Mouse (Mus musculus): Measurements from ENCODE around the gene Phactr4.

The Phactr4 gene

DNA sequence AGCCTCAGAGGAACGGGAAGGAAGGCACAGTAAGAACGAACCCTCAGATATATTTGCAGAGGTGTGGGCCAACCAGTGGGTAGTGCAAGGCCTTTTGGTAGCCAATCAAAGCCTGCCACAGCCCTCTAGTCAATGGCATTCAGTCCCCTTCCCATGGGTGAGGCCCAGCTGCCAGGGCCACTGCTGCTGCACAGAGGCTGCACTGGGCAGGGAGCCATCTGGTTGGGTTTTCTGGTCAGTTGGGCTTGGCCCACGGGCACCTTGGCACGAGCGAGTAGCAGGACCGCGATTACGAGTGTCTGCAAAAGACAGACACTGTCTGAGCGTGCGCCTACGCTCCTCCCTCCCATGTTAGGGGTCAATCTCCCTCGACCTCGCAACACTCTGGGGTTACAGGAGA, 83.3 kb downstream of the Phactr4 start:
- peak; percentile 81 for DNase-seq (ENCODE audit: inconsistent ontology term)

- no peak for DNase-seq (ENCODE audit: inconsistent ontology term)
Observed at GRCm38 (mm10) chr4:132332880-132333279, 89.4 kb downstream of the Phactr4 start.

DNA sequence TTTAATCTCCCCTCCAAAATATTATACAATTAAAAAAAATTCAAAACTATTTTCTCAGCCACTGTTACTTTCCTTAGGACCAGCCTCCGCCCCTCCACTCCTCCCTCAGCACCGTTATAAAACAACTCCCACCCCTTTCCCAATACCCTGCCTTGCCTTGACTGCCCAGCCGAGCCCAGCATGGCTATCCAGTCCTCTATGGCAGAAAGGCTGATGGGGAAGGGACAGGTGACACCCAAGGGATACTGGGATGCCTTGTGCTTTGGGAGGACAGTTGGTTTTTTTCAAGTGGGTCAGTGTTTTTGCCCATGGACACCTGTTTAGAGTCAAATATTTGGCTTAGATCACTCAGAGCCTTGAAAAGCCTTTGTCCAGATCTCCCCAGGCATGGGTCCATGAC, 90.3 kb downstream of the Phactr4 start:
- DNase-seq (ENCODE audit: inconsistent ontology term): no peak

- no peak for DNase-seq (ENCODE audit: inconsistent ontology term)
Observed at GRCm38 (mm10) chr4:132329835-132330354, 92.4 kb downstream of the Phactr4 start.

DNA sequence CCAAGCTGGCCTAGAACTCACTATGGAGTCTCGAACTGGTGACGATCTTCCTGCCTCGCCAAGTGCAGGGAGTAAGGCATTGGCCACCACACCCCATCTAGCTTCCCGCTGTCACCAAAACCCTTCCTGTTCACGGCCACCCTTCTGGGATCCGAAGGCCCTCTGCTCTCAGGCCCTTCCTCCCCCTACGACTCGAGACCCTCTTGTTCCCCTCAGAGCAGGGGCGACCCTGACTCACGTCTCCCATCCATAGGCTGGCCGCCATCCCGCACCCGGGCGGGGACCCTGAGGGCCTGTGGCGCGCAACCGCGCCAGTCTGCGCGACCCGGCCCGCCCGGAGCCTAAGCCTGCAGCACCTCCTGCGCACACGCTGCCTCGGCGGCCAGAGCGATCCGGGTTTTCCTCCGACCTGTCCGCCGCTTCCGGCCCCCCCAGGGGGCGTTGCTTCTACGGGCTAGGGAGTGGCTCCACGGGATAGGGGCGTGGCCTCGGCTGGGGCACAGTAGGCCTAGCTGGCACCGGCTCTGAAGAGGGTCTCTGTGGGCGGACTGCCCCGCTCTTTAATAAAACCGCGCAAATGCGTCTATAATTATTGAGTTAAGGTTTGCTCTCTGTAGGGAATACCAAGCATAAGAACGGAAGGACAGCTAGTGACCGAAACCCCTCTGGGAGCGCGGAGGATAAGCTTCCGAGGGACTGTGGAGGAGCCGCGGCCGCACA, 93.0 kb downstream of the Phactr4 start, which contains the start of gene Trnau1ap:
Trnau1ap (minus strand) TSS at position 424 of the 720 bp plus-strand sequence.
- DNase-seq (ENCODE audit: inconsistent ontology term): peak; percentile 98

GRCm38 (mm10) chr4:132328391-132328982, 93.8 kb downstream of the Phactr4 start:
- DNase-seq (ENCODE audit: inconsistent ontology term): no peak

- no peak for DNase-seq (ENCODE audit: inconsistent ontology term)
Observed at GRCm38 (mm10) chr4:132326481-132326880, 95.8 kb downstream of the Phactr4 start.

DNA sequence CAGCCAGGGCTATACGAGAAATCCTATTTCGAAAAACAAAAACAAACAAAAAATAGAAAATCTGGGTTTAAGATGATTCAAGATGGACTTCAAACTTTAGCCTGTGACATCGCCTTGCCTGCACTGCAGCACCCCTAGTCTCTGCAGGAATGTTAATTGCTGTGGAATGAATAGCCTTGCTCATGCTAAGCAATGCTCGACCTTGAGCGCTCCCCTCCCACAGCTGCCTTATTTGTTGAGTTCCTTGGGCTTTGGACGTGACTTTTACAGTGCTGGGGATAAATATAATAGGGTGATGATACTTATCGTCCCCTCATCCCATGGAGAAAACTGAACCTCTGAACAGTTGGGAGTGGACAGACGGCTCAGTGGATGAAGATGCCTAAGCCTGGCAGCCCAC, 106.6 kb downstream of the Phactr4 start:
- DNase-seq (ENCODE audit: inconsistent ontology term): no peak

DNA sequence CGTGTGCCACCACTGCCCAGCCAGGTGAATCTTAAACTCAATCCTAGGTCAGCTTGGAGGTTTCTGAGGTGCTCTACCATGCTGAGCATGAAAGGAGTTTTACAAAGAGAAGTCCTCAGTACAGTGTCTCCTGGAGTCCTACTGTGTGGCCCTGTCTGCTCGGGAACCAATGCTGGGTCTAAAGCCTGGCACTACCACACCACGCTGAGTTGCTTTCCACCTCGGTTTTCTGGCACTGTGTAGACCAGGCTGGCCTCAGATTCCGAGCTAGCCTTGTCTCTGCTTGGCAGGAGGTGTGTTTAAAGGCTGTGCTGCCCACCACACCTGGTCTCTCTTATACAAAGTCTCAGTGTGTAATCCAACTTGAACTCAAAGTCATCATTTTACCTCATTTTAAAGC, 109.7 kb downstream of the Phactr4 start:
- no peak for DNase-seq (ENCODE audit: inconsistent ontology term)

- no peak for DNase-seq (ENCODE audit: inconsistent ontology term)
Observed at GRCm38 (mm10) chr4:132311801-132312200, 110.5 kb downstream of the Phactr4 start.

GRCm38 (mm10) chr4:132311209-132311608, 111.1 kb downstream of the Phactr4 start:
- no peak for DNase-seq (ENCODE audit: inconsistent ontology term)

GRCm38 (mm10) chr4:132309849-132310472, 112.3 kb downstream of the Phactr4 start:
- DNase-seq (ENCODE audit: inconsistent ontology term): peak; percentile 17

- peak; percentile 22 for DNase-seq (ENCODE audit: inconsistent ontology term)
Observed at GRCm38 (mm10) chr4:132309140-132309848, 113.0 kb downstream of the Phactr4 start.

- DNase-seq (ENCODE audit: inconsistent ontology term): peak; percentile 88
Observed at GRCm38 (mm10) chr4:132308437-132309139, 113.7 kb downstream of the Phactr4 start.

GRCm38 (mm10) chr4:132306004-132306403, 116.3 kb downstream of the Phactr4 start:
- DNase-seq (ENCODE audit: inconsistent ontology term): no peak
